Mouse (Mus musculus): ENCODE measurements at regions not wholly inside any gene's neighbourhood (a gene's known extent, or its start where the extent isn't known, plus 50 kb on each side); places are given as distances from the start of the nearest gene placed in this dataset.

DNA sequence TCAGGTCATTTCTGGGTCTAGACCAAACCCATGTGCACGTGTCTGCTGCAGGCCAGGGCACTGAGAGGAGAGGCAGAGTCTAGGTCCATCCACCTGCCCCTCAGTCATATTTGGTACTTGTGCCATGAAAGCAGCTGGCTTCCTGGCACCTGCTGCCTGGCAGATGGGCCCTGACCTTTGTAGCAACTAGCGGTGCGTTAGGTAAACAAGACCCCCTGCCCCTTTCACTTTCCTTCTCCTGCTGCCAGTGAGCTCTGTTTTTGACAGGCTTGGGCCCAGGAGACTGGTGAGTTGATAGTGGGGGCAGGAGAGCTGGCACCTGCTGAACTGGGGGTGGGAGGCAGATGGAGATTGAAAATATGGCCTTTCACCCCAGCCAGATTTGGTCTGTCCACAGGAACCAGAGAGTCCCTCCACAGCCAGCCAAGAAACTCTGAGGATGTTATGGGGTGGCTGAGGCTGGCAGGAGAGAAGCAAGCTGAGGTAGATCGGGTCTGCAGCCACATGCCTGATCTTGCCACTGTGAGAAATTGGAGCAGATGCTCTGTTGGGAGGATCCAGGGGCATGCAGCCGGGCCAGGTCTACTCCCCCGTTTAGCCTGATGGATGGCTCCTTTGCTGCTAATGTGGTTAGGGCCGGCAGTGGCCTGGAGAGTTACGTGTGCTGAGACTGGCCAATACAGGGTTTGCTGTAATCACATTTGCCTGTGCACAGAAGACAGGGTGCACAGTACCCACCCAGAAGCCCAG, 316.6 kb upstream of the 4931429L15Rik start:
- in situ Hi-C loops (cut with MboI, MseI): no loop called here

GRCm38 (mm10) chr9:46633952-46634351, 314.2 kb upstream of the 4931429L15Rik start:
- in situ Hi-C loops (cut with MboI, MseI): no loop called here

DNA sequence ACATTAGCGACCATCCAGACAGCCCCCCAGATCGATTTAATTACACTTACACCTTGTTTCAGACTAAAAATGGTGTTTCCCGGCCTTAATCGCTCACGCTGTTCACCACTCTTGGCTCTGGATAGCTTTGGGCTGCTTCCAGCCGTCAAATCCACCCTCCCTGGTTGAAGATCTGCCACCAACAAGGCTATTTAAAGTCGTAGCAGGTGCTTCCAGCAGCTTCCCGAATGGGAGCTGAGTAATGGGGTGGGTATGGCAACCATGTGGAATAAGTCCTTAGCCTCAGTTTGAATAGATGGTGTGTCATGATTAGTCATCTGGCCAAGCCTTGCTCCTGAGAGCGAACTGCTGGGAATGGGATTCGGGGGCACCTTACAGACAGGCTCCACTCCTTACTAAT, 312.8 kb upstream of the 4931429L15Rik start:
- in situ Hi-C loops (cut with MboI, MseI): no loop called here

DNA sequence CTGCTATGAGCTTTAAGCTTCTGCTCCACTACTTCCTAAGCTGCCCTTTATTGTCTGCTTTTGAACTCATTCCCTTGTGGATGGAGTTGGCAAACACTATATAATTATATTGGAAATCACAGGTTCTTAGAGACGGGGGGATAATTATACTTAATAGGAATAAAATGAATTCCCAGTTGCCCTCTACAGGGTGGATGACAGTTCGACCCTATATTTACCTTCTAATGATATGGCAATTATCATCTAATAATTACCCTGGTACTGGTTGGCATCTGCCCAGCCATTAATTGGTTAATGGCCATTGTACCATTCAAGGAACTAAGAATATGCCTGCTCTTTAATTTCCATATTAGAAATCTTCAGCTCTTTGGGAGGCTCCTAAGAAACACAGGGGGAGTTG, 302.5 kb upstream of the 4931429L15Rik start:
- in situ Hi-C loops (cut with MboI, MseI): no loop called here

DNA sequence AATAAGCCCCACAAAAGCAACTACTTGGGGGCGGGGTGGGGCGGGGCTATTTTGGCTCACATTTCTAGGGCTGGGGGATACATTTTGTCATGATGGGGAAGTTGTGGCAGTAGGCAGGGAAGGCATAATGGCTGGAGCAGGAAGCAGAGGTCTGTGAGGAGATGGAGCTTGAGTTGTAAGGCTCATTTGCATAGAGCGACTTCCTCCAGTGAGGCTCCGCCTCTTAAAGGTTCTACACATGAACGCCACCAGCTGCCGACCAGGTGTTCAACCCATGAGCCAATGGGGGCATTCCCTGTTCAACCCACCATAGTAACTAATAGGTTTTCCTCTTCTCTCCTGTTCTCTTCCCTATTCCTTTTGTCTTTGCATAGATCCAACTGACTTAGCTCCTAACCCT, 302.1 kb upstream of the 4931429L15Rik start:
- in situ Hi-C loops (cut with MboI, MseI): no loop called here

- in situ Hi-C loops (cut with MboI, MseI): no loop called here
Observed at GRCm38 (mm10) chr9:46610101-46611005, 290.6 kb upstream of the 4931429L15Rik start.

GRCm38 (mm10) chr9:46608695-46609094, 288.9 kb upstream of the 4931429L15Rik start:
- in situ Hi-C loops (cut with MboI, MseI): no loop called here

DNA sequence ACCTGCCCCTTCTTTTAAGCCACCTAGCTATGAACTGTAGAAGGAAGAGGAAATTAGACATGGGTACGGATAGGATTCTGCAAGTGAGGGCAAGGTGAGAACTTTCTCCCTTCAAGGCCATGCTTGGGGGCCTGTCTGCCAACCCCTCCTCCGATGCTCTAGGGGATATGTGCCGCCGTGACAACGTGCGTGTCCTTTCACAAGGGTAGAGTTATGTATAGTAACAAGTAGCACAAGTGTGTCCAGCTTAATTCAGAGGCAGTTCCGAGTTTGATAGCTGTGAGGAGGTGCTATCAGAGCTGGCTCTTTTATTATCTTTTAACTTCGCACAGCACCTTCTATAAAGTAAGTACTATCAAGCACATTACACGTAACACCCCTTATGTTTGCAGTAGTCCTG, 281.0 kb upstream of the 4931429L15Rik start:
- in situ Hi-C loops (cut with MboI, MseI): no loop called here

DNA sequence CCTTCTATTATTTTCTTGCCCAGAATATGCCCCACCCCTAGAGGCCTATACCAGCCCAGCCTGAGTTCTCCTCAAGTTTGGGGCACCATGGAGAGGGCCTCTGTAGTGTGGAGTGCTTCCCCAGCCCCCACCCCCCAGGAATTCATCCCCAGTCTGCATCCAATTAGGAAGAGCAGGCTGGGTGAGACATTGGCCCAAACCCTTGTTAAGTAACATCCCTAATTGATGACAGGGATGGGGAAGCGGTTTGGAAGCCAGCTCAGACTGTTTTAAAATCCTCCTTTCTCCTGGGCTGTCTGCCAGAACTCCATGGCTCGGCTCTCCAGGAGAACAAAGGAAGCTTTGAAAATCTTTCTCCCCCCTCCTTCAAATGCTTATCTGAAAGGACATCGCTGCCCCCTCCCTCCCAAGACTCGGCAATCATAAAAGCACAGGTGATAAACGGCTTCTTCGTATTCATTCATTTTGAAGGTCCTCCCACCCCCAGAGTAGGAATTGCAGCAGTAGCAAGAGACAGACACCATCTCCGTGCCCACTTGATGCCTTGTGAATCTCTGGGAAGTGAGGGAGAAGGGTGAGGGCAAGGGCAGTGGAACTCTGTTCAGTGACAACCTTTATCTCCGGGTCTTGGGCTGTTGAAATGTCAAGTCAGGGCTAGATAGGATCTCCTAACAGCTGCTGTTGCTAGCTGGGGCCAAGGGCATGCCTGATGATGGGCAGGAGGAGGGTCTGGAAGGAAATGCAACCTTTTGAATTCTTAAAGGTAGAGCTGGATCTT, 280.3 kb upstream of the 4931429L15Rik start:
- in situ Hi-C loops (cut with MboI, MseI): no loop called here

GRCm38 (mm10) chr9:46598518-46598917, 278.7 kb upstream of the 4931429L15Rik start:
- in situ Hi-C loops (cut with MboI, MseI): no loop called here

GRCm38 (mm10) chr9:46593444-46593843, 273.7 kb upstream of the 4931429L15Rik start:
- in situ Hi-C loops (cut with MboI, MseI): no loop called here

GRCm38 (mm10) chr9:46592908-46593307, 273.1 kb upstream of the 4931429L15Rik start:
- in situ Hi-C loops (cut with MboI, MseI): no loop called here

GRCm38 (mm10) chr9:46586818-46587217, 267.0 kb upstream of the 4931429L15Rik start:
- in situ Hi-C loops (cut with MboI, MseI): no loop called here

GRCm38 (mm10) chr9:46581844-46582243, 262.1 kb upstream of the 4931429L15Rik start:
- in situ Hi-C loops (cut with MboI, MseI): no loop called here

GRCm38 (mm10) chr9:46562301-46562700, 242.5 kb upstream of the 4931429L15Rik start:
- in situ Hi-C loops (cut with MboI, MseI): no loop called here

DNA sequence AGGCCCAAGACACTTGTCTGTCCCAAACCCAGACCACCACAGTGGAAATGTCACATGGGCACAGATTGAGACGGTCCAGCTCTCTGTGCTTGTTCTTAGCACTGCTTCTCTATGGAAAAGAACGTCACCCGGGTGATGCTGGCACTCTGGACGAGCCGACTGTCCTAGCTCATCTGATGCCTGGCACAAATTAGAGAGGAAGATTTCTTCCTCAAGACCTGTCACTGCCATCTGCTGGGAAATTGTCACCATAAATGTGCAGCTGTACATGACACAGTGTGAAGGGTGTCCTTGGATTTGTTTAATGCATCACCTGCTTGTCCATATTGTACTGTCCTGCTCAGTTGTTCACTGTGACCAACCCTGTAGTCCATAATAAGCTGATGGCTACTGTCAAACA, 238.7 kb upstream of the 4931429L15Rik start:
- in situ Hi-C loops (cut with MboI, MseI): no loop called here

- in situ Hi-C loops (cut with MboI, MseI): no loop called here
Observed at GRCm38 (mm10) chr9:46557781-46558180, 238.0 kb upstream of the 4931429L15Rik start.

GRCm38 (mm10) chr9:46555156-46555555, 235.4 kb upstream of the 4931429L15Rik start:
- in situ Hi-C loops (cut with MboI, MseI): no loop called here

DNA sequence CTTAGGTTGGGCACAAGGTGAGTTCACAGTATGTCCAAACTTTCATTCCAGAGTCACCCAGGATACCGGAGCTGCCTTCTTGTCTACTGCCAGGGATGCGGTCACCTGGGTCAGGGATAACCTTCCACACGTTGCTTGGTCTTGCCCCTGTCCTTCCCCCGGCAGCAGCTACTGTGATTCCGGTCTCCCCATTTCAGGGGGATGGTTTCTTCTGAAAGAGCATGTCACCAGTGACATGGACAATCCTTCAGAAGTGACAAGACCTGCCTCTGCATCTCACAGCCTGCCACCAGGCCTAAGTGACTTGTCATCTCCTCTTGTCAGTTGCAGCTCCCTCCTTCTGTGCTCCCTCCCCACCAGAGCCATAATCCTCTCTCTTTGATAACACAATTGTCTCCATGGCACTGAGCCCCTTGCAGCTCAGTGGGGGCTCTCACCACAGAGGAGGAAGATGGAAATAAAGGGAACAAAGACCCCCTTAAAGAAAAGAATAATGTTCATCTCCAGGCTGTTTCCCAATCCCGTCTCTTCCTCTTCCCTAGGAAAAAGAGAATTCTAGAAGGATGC, 234.9 kb upstream of the 4931429L15Rik start:
- in situ Hi-C loops (cut with MboI, MseI): loop anchor here in 1 of 2 experiments (5.0 kb wide), 1 partner anchor 88 kb away; no protein-coding TSS in a partner anchor

- in situ Hi-C loops (cut with MboI, MseI): no loop called here
Observed at GRCm38 (mm10) chr9:46549416-46549815, 229.6 kb upstream of the 4931429L15Rik start.

- in situ Hi-C loops (cut with MboI, MseI): no loop called here
Observed at GRCm38 (mm10) chr9:46544326-46544725, 224.5 kb upstream of the 4931429L15Rik start.

All from T-helper 17 cell (primary cell).